Mouse (Mus musculus) lung, postnatal 0 days (tissue): ENCODE data around the gene Tmem238l. TPM values are rescaled to one million over a fixed set of nuclear protein-coding genes. Genes with fewer than 3 reads are reported as not detected.

Source experiments
- ATAC-seq: fragments of 200-750 bp; cut with Nextera tagmentation; 2 replicates; pipeline ENCODE4 v1.8.0; 2017; ENCODE audit warnings: moderate library complexity
- DNase-seq: peaks from one replicate; pipeline ENCODE4 v3.0.0-alpha.2; 2016; ENCODE audit warnings: low spot score
- H3K27ac ChIP-seq: fragments of 300-500 bp; sonication (generic); 2 replicates; pipeline ENCODE4 v1.5.1; 2014; ENCODE audit warnings: antibody characterized with exemption, mild to moderate bottlenecking, low read length, mixed read lengths
- H3K27me3 ChIP-seq: fragments of 300-500 bp; sonication (generic); replicated peaks from 2 replicates; pipeline ENCODE4 v1.6.1; 2014; ENCODE audit warnings: low read length, mixed read lengths; ENCODE audit not compliant: insufficient read depth
- H3K36me3 ChIP-seq: fragments of 300-500 bp; sonication (generic); 2 replicates; pipeline ENCODE4 v1.6.1; 2014; ENCODE audit warnings: low read length, mixed read lengths; ENCODE audit not compliant: insufficient read depth
- H3K4me1 ChIP-seq: fragments of 300-500 bp; sonication (generic); 2 replicates; pipeline ENCODE4 v1.6.1; 2014; ENCODE audit warnings: antibody characterized with exemption, low read depth, low read length, mixed read lengths; ENCODE audit not compliant: insufficient read depth
- H3K4me2 ChIP-seq: fragments of 300-500 bp; sonication (generic); replicated peaks from 2 replicates; pipeline ENCODE4 v1.6.1; 2014; ENCODE audit warnings: low read depth, mild to moderate bottlenecking, low read length, moderate library complexity, mixed read lengths
- H3K4me3 ChIP-seq: fragments of 300-500 bp; sonication (generic); 2 replicates; pipeline ENCODE4 v1.5.1; 2014; ENCODE audit warnings: low read depth, low read length
- H3K9ac ChIP-seq: fragments of 300-500 bp; sonication (generic); replicated peaks from 2 replicates; pipeline ENCODE4 v1.6.1; 2014; ENCODE audit warnings: low read depth, mild to moderate bottlenecking
- H3K9me3 ChIP-seq: fragments of 300-500 bp; sonication (generic); 2 replicates; pipeline ENCODE4 v1.6.1; 2016; ENCODE audit warnings: low read length, mixed read lengths
- CTCF ChIP-seq: IDR thresholded peaks from 2 replicates; pipeline ENCODE4 v1.5.1; 2016; ENCODE audit warnings: antibody characterized with exemption, mild to moderate bottlenecking
- EP300 ChIP-seq: IDR thresholded peaks from 2 replicates; pipeline ENCODE4 v1.6.1; 2016; ENCODE audit warnings: antibody characterized with exemption, mild to moderate bottlenecking, control low read depth
- WGBS: fragments of 180-500 bp; shearing (Covaris S2); extraction: QIAGEN DNeasy Blood & Tissue Kit; methylation state at CpG from one replicate; pipeline ENCODE4 v1.1.7; 2014; 5-methylcytosine and 5-hydroxymethylcytosine counted together
- polyA plus RNA-seq: library from polyadenylated mRNA; unstranded; fragments of >200 nt; fragmentation: Nextera tagmentation; extraction: Ambion mirVana; gene quantifications from 2 replicates; pipeline ENCODE4 v1.2.1, GENCODE M21; 2015

The Tmem238l gene
- polyA plus RNA-seq, 1 experiment from 2014 or later: not detected

GRCm38 (mm10) chr11:66998467-66999403 is 42.3 kb downstream of the Tmem238l start:
- peak; percentile 95 for ATAC-seq
- Histone ChIP-seq H3K4me1 (0 out of 2 replicates have a peak, but pooled peaks cover 4% of the 10 kb centered on the region), H3K27ac (peak overlapping the region; percentile 51; the same call in 1 of the 2 replicates), H3K9me3 (no peaks in the 10 kb centered on the region), H3K27me3 (no peaks in the 10 kb centered on the region), H3K36me3 (no peaks in the 10 kb centered on the region), H3K9ac (no peak overlapping the region), H3K4me3 (no peak overlapping the region), H3K4me2 (no peak overlapping the region; the same call in 1 of the 2 replicates)
- WGBS: 41% methylated on average over 14 of the region's 14 CpGs
- peak; percentile 72 for DNase-seq
- peak; percentile 26; the same call in 1 of the 2 replicates for TF ChIP-seq CTCF
- TF ChIP-seq EP300: no peak

GRCm38 (mm10) chr11:67000671-67001070 is 44.2 kb downstream of the Tmem238l start:
- Histone ChIP-seq H3K9me3 (no peaks in the 10 kb centered on the region), H3K4me1 (0 out of 2 replicates have a peak, but pooled peaks cover 4% of the 10 kb centered on the region), H3K9ac (no peak overlapping the region), H3K27ac (no peak overlapping the region), H3K4me2 (no peak overlapping the region), H3K36me3 (no peaks in the 10 kb centered on the region), H3K4me3 (no peak overlapping the region), H3K27me3 (no peaks in the 10 kb centered on the region)
- TF ChIP-seq CTCF (no peak), EP300 (no peak)
- DNase-seq: no peak
- no peak for ATAC-seq
- WGBS: 73% methylated on average over 4 of the region's 4 CpGs

DNA sequence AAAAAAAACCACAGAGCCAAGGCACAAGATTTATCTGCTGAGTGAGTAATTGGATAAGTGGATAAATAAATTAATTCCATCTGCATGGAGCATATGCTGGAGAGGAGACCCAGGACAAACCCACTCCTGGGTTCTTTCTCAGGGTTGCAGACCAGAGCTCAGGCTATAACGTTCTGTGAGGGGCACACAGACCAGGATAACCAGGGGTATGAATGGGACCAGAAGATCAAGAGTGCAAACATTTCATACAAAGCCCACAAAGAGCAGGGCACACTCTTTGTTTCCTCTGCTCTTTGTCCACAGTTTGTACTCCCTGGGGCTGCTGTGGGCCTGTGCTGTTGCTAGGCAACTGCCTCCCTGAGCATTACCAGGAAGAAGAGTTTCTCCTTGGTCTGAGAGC is 45.3 kb downstream of the Tmem238l start:
- Histone ChIP-seq H3K4me1 (0 out of 2 replicates have a peak, but pooled peaks cover 4% of the 10 kb centered on the region), H3K27ac (no peak overlapping the region), H3K9me3 (no peaks in the 10 kb centered on the region), H3K36me3 (no peaks in the 10 kb centered on the region), H3K27me3 (no peaks in the 10 kb centered on the region), H3K4me3 (no peak overlapping the region), H3K9ac (no peak overlapping the region), H3K4me2 (no peak overlapping the region)
- no peak for TF ChIP-seq CTCF
- TF ChIP-seq EP300: no peak
- DNase-seq: no peak
- 65% methylated on average over 1 of the region's 1 CpGs for WGBS
- ATAC-seq: no peak

DNA sequence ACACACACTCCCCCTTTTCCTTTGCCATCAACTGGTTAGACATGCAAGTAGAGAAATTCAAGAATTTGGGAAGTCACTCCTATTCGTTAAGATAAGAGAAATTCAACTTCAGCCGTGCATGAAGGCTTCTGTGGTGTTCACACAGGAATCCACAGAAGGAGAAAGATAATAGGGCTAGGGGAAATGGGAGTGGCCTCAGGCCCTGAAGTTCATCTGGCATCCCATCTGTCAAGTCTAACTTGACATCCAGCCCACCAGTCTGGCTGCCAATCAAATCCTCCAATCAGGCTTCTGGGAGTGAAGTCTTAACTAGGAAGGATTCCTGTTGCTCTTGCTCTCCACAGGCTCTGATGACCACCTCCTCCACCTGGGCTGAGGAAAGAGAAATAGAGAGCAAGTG is 46.5 kb downstream of the Tmem238l start:
- 43% methylated on average over 2 of the region's 2 CpGs for WGBS
- no peak overlapping the region for H3K27ac ChIP-seq
- no peak overlapping the region for H3K9ac ChIP-seq
- no peak for TF ChIP-seq CTCF
- TF ChIP-seq EP300: no peak
- DNase-seq (no peak), ATAC-seq (no peak)
- no peak overlapping the region for H3K4me3 ChIP-seq
- H3K9me3 ChIP-seq: no peaks in the 10 kb centered on the region
- H3K4me1 ChIP-seq: 0 out of 2 replicates have a peak, but pooled peaks cover 4% of the 10 kb centered on the region
- H3K27me3 ChIP-seq: no peaks in the 10 kb centered on the region
- H3K4me2 ChIP-seq: no peak overlapping the region
- H3K36me3 ChIP-seq: no peaks in the 10 kb centered on the region

GRCm38 (mm10) chr11:67007961-67008360 is 51.5 kb downstream of the Tmem238l start:
- H3K4me1 ChIP-seq: 0 out of 2 replicates have a peak, but pooled peaks cover 3% of the 10 kb centered on the region
- H3K27ac ChIP-seq: no peak overlapping the region
- ATAC-seq (no peak), DNase-seq (no peak)
- H3K27me3 ChIP-seq: no peaks in the 10 kb centered on the region
- no peak overlapping the region for H3K9ac ChIP-seq
- no peak overlapping the region for H3K4me3 ChIP-seq
- no peaks in the 10 kb centered on the region for H3K9me3 ChIP-seq
- no peak overlapping the region for H3K4me2 ChIP-seq
- no peaks in the 10 kb centered on the region for H3K36me3 ChIP-seq
- 80% methylated on average over 8 of the region's 8 CpGs for WGBS
- TF ChIP-seq CTCF: no peak
- TF ChIP-seq EP300: no peak

DNA sequence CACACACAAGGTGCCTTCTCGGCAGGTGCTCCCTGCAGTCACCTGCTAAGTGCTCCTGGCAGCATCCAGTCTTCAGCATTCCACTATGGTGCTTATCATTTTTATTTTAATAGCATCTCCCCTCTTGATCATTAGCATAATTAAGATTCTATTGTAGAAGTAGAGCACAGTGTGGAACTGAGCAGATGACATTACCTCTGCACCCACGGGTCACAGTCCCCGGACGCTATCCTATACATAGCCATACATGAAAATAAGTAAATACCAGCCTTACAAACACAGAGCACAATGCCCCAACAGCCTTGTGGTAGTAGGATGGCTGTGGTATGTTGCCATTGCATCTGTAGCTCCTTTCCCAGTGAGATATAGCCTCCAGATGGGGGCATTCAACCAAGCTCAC is 52.1 kb downstream of the Tmem238l start:
- H3K4me3 ChIP-seq: no peak overlapping the region
- H3K9me3 ChIP-seq: no peaks in the 10 kb centered on the region
- no peaks in the 10 kb centered on the region for H3K27me3 ChIP-seq
- H3K36me3 ChIP-seq: no peaks in the 10 kb centered on the region
- H3K4me2 ChIP-seq: no peak overlapping the region
- ATAC-seq (no peak), DNase-seq (no peak)
- TF ChIP-seq EP300: no peak
- no peak for TF ChIP-seq CTCF
- H3K4me1 ChIP-seq: 0 out of 2 replicates have a peak, but pooled peaks cover 3% of the 10 kb centered on the region
- H3K9ac ChIP-seq: no peak overlapping the region
- no peak overlapping the region for H3K27ac ChIP-seq
- 87% methylated on average over 4 of the region's 4 CpGs for WGBS
